Mouse (Mus musculus) midbrain, embryonic 11.5 days (tissue): ENCODE data around the gene Wdtc1. TPM values are rescaled to one million over a fixed set of nuclear protein-coding genes. Genes with fewer than 3 reads are reported as not detected.

Experiments used
- ATAC-seq: fragments of 200-750 bp; cut with Nextera tagmentation; 2 replicates; pipeline ENCODE4 v1.8.0; 2017; ENCODE audit warnings: moderate TSS enrichment, moderate library complexity; ENCODE audit not compliant: low FRiP score
- DNase-seq: peaks from one replicate; pipeline ENCODE4 v3.0.0; 2015; ENCODE audit warnings: low spot score; ENCODE audit errors: missing footprints
- H3K27ac ChIP-seq: fragments of 300-500 bp; sonication (generic); 2 replicates; pipeline ENCODE4 v1.5.1; 2014; ENCODE audit warnings: low read depth, low read length
- H3K27me3 ChIP-seq: fragments of 300-500 bp; sonication (generic); 2 replicates; pipeline ENCODE4 v1.6.1; 2014; ENCODE audit warnings: mild to moderate bottlenecking, low read length, moderate library complexity, mixed read lengths; ENCODE audit not compliant: control insufficient read depth, insufficient read depth
- H3K36me3 ChIP-seq: fragments of 300-500 bp; sonication (generic); 2 replicates; pipeline ENCODE4 v1.6.1; 2014; ENCODE audit warnings: mild to moderate bottlenecking, low read length, moderate library complexity, mixed read lengths; ENCODE audit not compliant: control insufficient read depth, insufficient read depth
- H3K4me1 ChIP-seq: fragments of 300-500 bp; sonication (generic); 2 replicates; pipeline ENCODE4 v1.6.1; 2014; ENCODE audit warnings: low read length; ENCODE audit not compliant: control insufficient read depth, insufficient read depth
- H3K4me2 ChIP-seq: fragments of 300-500 bp; sonication (generic); 2 replicates; pipeline ENCODE4 v1.6.1; 2014; ENCODE audit warnings: mild to moderate bottlenecking, moderate library complexity
- H3K4me3 ChIP-seq: fragments of 300-500 bp; sonication (generic); 2 replicates; pipeline ENCODE4 v1.5.1; 2014; ENCODE audit warnings: low read depth, low read length
- H3K9ac ChIP-seq: fragments of 300-500 bp; sonication (generic); 2 replicates; pipeline ENCODE4 v1.6.1; 2014; ENCODE audit warnings: low read length
- H3K9me3 ChIP-seq: fragments of 300-500 bp; sonication (generic); 2 replicates; pipeline ENCODE4 v1.6.1; 2016; ENCODE audit warnings: low read length; ENCODE audit not compliant: control insufficient read depth
- WGBS: fragments of 180-500 bp; shearing (Covaris S2); extraction: QIAGEN DNeasy Blood & Tissue Kit; methylation state at CpG from one replicate; pipeline ENCODE4 v1.1.7; 2014; 5-methylcytosine and 5-hydroxymethylcytosine counted together
- polyA plus RNA-seq: library from polyadenylated mRNA; unstranded; fragments of >200 nt; fragmentation: Nextera tagmentation; extraction: Ambion mirVana; gene quantifications from 2 replicates; pipeline ENCODE4 v1.2.1, GENCODE M21; 2014

Wdtc1 gene
- polyA plus RNA-seq, 1 experiment from 2014 or later = 22.2 TPM

DNA sequence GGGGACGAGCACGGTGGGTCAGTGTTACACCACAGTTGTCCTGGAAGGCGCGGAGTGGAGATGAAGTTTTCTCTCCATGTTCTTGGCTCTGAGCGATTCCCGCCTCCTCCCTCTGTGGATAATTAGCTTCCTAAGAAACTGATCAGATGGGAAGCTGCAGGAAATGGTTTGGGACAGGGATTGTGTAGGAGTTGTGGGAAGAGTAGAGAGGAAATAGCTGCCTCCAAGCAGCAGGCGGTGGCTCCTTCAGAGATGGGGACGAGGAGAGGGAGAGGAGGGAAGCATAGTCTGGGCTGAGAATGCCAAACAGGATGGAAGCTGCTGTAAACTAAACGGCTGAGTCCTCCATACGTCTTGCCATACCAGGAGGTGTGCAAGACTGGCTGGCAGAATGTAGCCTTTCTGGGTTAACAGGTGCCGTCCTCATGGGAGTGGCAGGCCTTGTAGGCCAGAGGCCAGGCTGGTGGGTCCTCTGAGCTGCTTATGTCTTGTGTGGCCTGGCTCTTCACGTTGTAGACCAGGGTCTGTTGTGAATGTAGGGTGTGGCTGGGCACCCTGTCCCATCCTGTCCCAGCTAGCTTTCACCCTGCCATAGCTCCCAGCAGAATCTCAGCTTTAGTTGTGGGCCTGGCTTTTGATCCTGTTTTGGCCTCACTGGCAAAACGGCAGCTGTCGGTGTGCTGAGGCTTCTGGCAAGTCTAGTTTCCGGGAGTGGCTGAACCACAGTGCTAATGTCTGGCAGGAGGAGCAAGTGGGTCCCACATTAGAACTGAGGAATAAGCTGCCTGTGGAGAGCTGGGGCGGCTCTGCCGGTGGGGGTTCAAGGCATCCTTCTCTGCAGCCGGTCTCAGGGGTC is 38.1 kb upstream of the Wdtc1 start:
- DNase-seq (no peak), ATAC-seq (no peak)
- 82% methylated on average over 18 of the region's 18 CpGs for WGBS
- H3K36me3 ChIP-seq = no peaks in the 10 kb centered on the region
- H3K4me1 ChIP-seq = peaks cover 9% of the 10 kb centered on the region
- no peaks in the 10 kb centered on the region for H3K27me3 ChIP-seq
- no peak overlapping the region for H3K4me2 ChIP-seq
- H3K4me3 ChIP-seq = no peak overlapping the region
- no peaks in the 10 kb centered on the region for H3K9me3 ChIP-seq
- H3K27ac ChIP-seq = no peak overlapping the region
- no peak overlapping the region for H3K9ac ChIP-seq

DNA sequence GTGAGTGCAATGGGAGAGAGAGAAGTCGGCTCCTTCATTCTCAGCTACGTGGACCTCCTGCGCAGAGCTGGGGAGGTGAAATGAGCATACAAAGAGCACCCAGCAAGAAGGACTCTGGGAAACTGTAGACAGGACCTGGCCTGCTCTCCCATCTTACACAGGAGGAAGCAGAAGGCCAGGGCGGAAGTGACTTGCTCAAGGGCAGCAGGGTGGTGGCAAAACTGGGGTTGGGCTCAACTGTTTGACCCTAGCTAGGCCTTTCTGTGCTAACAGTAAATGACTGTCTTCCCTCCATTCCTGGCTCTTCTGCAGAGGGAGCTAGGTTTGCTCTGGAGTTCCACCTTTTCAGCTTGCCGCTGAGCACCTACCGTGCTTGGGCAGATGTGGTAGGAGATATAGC is 37.3 kb upstream of the Wdtc1 start:
- Histone ChIP-seq H3K4me2 (no peak overlapping the region), H3K9me3 (no peaks in the 10 kb centered on the region), H3K27ac (no peak overlapping the region), H3K4me3 (no peak overlapping the region), H3K27me3 (no peaks in the 10 kb centered on the region), H3K36me3 (no peaks in the 10 kb centered on the region), H3K4me1 (peaks cover 5% of the 10 kb centered on the region), H3K9ac (no peak overlapping the region)
- WGBS = 91% methylated on average over 6 of the region's 6 CpGs
- DNase-seq = no peak
- ATAC-seq = no peak

DNA sequence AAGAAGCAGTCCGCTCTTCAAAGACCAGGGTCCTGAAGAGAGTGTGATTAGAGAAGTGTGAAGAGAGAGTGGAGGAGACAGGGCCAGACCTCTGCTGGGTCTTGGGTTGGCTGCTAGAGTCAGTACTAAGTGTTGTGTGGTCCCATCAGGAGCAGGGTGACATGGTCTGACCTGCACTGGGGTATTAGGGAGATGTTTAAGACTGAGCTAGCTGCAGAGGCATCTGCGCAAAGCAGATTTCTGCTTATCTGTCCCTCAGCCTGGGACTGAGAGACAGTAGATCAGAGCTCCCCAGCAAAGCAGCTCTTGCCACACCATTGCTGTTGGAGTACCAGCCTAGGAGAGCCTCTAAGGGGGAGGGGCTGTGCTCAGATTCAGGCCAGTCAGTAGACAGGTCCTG is 36.8 kb upstream of the Wdtc1 start:
- Histone ChIP-seq H3K9me3 (no peaks in the 10 kb centered on the region), H3K4me3 (no peak overlapping the region), H3K27ac (no peak overlapping the region), H3K27me3 (no peaks in the 10 kb centered on the region), H3K36me3 (no peaks in the 10 kb centered on the region), H3K4me2 (no peak overlapping the region), H3K4me1 (no peaks in the 10 kb centered on the region), H3K9ac (no peak overlapping the region)
- no peak for DNase-seq
- no peak for ATAC-seq
- WGBS = 84% methylated on average over 2 of the region's 2 CpGs

- H3K4me3 ChIP-seq = no peak overlapping the region
- H3K4me1 ChIP-seq = no peaks in the 10 kb centered on the region
- H3K27me3 ChIP-seq = no peaks in the 10 kb centered on the region
- WGBS = 92% methylated on average over 16 of the region's 16 CpGs
- H3K4me2 ChIP-seq = no peak overlapping the region
- H3K9ac ChIP-seq = no peak overlapping the region
- no peaks in the 10 kb centered on the region for H3K36me3 ChIP-seq
- DNase-seq (no peak), ATAC-seq (no peak)
- H3K9me3 ChIP-seq = no peaks in the 10 kb centered on the region
- no peak overlapping the region for H3K27ac ChIP-seq
Observed at GRCm38 (mm10) chr4:133388781-133389552, 35.7 kb upstream of the Wdtc1 start.

- Histone ChIP-seq H3K4me2 (no peak overlapping the region), H3K9ac (no peak overlapping the region), H3K27ac (no peak overlapping the region), H3K36me3 (no peaks in the 10 kb centered on the region), H3K4me3 (no peak overlapping the region), H3K27me3 (no peaks in the 10 kb centered on the region), H3K9me3 (no peaks in the 10 kb centered on the region), H3K4me1 (no peaks in the 10 kb centered on the region)
- DNase-seq (no peak), ATAC-seq (no peak)
Observed at GRCm38 (mm10) chr4:133387053-133387452, 33.8 kb upstream of the Wdtc1 start.

DNA sequence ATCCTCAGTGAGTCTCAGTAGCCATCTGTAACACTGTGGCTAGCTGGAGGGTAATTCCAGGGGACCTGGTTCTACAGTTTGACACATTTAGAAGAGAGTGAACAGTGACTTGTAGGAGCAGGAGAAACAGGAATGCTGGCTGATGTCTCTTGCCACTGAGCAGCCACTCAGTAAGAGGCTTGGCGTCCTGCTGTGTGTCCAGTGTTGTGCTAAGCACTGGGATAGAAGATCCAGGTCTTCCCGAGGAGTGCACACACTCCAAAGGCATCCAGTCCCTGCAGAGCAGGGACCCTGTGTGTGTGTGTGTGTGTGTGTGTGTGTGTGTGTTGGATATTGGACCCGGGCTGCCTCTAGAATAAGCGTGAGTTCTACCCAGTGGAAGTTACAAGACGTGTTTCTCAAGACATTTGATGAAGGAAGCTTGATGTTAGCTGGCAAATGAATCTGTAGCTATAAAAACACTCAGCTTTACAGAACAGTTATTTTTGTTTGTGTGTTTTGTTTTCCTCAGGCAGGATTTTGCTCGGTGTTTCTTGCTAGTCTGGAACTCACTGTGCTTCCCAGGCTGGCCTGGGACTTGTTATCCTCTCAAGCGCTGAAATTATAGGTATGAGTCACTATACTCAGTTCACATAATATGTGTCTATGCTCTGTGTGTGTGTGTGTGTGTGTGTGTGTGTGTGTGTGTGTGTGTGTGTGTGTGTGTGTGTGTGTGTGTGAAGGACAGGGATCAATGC is 32.9 kb upstream of the Wdtc1 start:
- Histone ChIP-seq H3K4me1 (no peaks in the 10 kb centered on the region), H3K27me3 (no peaks in the 10 kb centered on the region), H3K27ac (no peak overlapping the region), H3K9me3 (no peaks in the 10 kb centered on the region), H3K9ac (no peak overlapping the region), H3K4me3 (no peak overlapping the region), H3K4me2 (no peak overlapping the region), H3K36me3 (no peaks in the 10 kb centered on the region)
- 70% methylated on average over 7 of the region's 7 CpGs for WGBS
- DNase-seq = no peak
- no peak for ATAC-seq

DNA sequence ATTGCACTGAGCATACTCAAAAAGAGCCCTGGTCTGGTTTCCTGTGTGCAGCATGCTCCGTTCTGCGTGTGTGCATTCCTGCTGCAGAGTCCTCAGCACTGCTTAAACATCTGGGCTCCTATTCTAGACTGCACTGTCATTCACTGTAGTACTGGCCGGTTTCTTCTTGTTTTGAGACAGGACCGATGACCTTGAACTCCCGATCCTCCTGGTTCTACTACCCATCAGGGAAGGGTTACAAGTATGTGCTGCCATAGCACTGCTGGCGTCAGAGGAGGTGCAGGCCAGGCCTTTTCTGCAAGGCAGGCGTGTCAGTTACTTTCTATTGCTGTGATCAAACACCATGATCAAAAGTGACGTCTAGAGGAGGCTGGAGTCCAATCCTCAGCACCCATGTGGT is 27.9 kb upstream of the Wdtc1 start:
- Histone ChIP-seq H3K4me3 (no peak overlapping the region), H3K4me2 (no peak overlapping the region), H3K9ac (no peak overlapping the region), H3K9me3 (no peaks in the 10 kb centered on the region), H3K27ac (no peak overlapping the region), H3K27me3 (no peaks in the 10 kb centered on the region), H3K4me1 (peaks cover 17% of the 10 kb centered on the region), H3K36me3 (no peaks in the 10 kb centered on the region)
- 81% methylated on average over 8 of the region's 8 CpGs for WGBS
- DNase-seq (peak; percentile 71), ATAC-seq (no peak)

GRCm38 (mm10) chr4:133380532-133380931 is 27.3 kb upstream of the Wdtc1 start:
- Histone ChIP-seq H3K27me3 (no peaks in the 10 kb centered on the region), H3K4me2 (no peak overlapping the region), H3K9me3 (no peaks in the 10 kb centered on the region), H3K4me1 (peaks cover 23% of the 10 kb centered on the region), H3K27ac (no peak overlapping the region), H3K9ac (no peak overlapping the region), H3K4me3 (no peak overlapping the region), H3K36me3 (no peaks in the 10 kb centered on the region)
- no peak for ATAC-seq
- no peak for DNase-seq
- WGBS = 55% methylated on average over 6 of the region's 6 CpGs

- no peaks in the 10 kb centered on the region for H3K9me3 ChIP-seq
- ATAC-seq = no peak
- H3K4me1 ChIP-seq = peaks cover 24% of the 10 kb centered on the region
- 79% methylated on average over 3 of the region's 3 CpGs for WGBS
- DNase-seq = no peak
- H3K27me3 ChIP-seq = no peaks in the 10 kb centered on the region
- no peak overlapping the region for H3K9ac ChIP-seq
- no peaks in the 10 kb centered on the region for H3K36me3 ChIP-seq
- no peak overlapping the region for H3K4me2 ChIP-seq
- no peak overlapping the region for H3K4me3 ChIP-seq
- no peak overlapping the region for H3K27ac ChIP-seq
Observed at GRCm38 (mm10) chr4:133379861-133380260, 26.6 kb upstream of the Wdtc1 start.
